Mouse (Mus musculus) stomach, postnatal 0 days (tissue): Measurements from ENCODE around the gene Hrct1. TPM values are rescaled to one million over a fixed set of nuclear protein-coding genes. Genes with fewer than 3 reads are reported as not detected.

Experiments used
- ATAC-seq: fragments of 200-750 bp; cut with Nextera tagmentation; 2 replicates; pipeline ENCODE4 v1.8.0; 2017; ENCODE audit not compliant: low FRiP score, low TSS enrichment
- DNase-seq: peaks from one replicate; pipeline ENCODE4 v3.0.0-alpha.2; 2016; ENCODE audit warnings: low spot score
- H3K27ac ChIP-seq: fragments of 300-500 bp; sonication (generic); replicated peaks from 2 replicates; pipeline ENCODE4 v1.5.1; 2014; ENCODE audit warnings: mild to moderate bottlenecking, control low read depth
- H3K27me3 ChIP-seq: fragments of 300-500 bp; sonication (generic); 2 replicates; pipeline ENCODE4 v1.6.1; 2014; ENCODE audit warnings: low read length; ENCODE audit not compliant: control insufficient read depth, insufficient read depth
- H3K36me3 ChIP-seq: fragments of 300-500 bp; sonication (generic); 2 replicates; pipeline ENCODE4 v1.6.1; 2014; ENCODE audit warnings: low read length, mixed read lengths; ENCODE audit not compliant: control insufficient read depth, insufficient read depth
- H3K4me1 ChIP-seq: fragments of 300-500 bp; sonication (generic); replicated peaks from 2 replicates; pipeline ENCODE4 v1.6.1; 2014; ENCODE audit warnings: antibody characterized with exemption; ENCODE audit not compliant: control insufficient read depth, insufficient read depth
- H3K4me2 ChIP-seq: fragments of 300-500 bp; sonication (generic); replicated peaks from 2 replicates; pipeline ENCODE4 v1.6.1; 2014; ENCODE audit warnings: low read depth, mild to moderate bottlenecking, control low read depth, moderate library complexity
- H3K4me3 ChIP-seq: fragments of 300-500 bp; sonication (generic); 2 replicates; pipeline ENCODE4 v1.5.1; 2014; ENCODE audit warnings: low read depth, low read length, control low read depth
- H3K9ac ChIP-seq: fragments of 300-500 bp; sonication (generic); 2 replicates; pipeline ENCODE4 v1.6.1; 2014; ENCODE audit warnings: mild to moderate bottlenecking, low read length, control low read depth, mixed read lengths
- H3K9me3 ChIP-seq: fragments of 300-500 bp; sonication (generic); 2 replicates; pipeline ENCODE4 v1.6.1; 2016; ENCODE audit warnings: low read length; ENCODE audit not compliant: control insufficient read depth
- CTCF ChIP-seq: IDR thresholded peaks from 2 replicates; pipeline ENCODE4 v1.5.1; 2016; ENCODE audit warnings: antibody characterized with exemption, low read depth, mild to moderate bottlenecking, moderate library complexity
- EP300 ChIP-seq: optimal IDR thresholded peaks from 2 replicates; pipeline ENCODE3; 2016; ENCODE audit warnings: antibody characterized with exemption
- WGBS: fragments of 180-500 bp; shearing (Covaris S2); extraction: QIAGEN DNeasy Blood & Tissue Kit; methylation state at CpG from one replicate; pipeline ENCODE4 v1.1.7; 2014; 5-methylcytosine and 5-hydroxymethylcytosine counted together
- polyA plus RNA-seq: library from polyadenylated mRNA; unstranded; fragments of >200 nt; fragmentation: Nextera tagmentation; extraction: Ambion mirVana; gene quantifications from 2 replicates; pipeline ENCODE4 v1.2.1, GENCODE M21; 2015

Gene Hrct1
- polyA plus RNA-seq, 1 experiment from 2014 or later, result 7.8 TPM

DNA sequence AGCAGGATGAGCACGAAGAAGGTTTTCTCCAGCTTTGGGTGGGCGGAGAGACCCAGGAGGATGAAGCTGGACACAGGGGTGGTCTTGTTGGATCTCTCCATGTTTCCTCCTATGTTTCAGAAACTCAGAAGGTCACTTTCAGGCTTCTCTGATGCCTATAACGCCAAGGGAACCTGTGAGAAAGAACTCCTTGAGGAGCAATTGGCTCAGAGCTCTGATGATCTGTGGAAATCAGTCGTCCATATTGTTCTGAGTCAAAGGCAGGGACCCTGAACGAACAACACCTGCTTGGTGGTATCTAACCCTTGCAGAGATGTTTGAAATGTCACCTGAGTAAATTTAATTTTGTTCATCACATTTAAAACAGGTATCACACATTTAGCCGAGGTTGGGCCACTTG lies 43.9 kb downstream of the Hrct1 start, which contains the start of gene Olfr159:
Gene Olfr159 (minus strand): TSS at position 101 of the 400 bp plus-strand sequence.
- Histone ChIP-seq H3K4me2 (no peak within 1 kb of the TSS), H3K4me1 (no peaks in the 10 kb centered on the region), H3K4me3 (no peak within 1 kb of the TSS), H3K36me3 (no peaks in the 10 kb centered on the region), H3K9me3 (no peaks in the 10 kb centered on the region), H3K27me3 (no peaks in the 10 kb centered on the region), H3K27ac (no peak within 1 kb of the TSS), H3K9ac (no peak within 1 kb of the TSS)
- TF ChIP-seq EP300 (no peak), CTCF (no peak)
- ATAC-seq, result no peak
- whole genome bisulfite sequencing, result 79% methylated on average over 6 of the region's 6 CpGs
- DNase-seq, result no peak

DNA sequence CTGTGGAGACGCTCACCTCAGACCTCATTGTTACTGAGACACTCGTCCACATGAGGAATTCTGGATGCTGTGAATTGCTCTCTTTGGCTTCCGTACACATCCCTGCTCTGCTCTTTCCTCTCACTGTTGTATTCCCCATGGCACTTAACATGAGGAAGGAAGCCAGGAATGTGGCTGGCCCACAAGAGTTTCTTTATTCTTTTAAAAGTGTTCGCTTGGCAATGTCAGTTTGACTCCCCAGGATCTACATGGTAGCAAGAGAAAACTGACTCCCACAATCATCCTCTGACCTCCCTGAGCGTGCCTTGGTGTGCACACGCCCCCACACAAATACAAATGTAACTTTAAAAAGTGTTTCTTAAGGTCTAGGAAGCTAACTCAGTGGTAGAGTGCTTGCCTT lies 44.6 kb downstream of the Hrct1 start:
- H3K4me1 ChIP-seq, result no peaks in the 10 kb centered on the region
- no peaks in the 10 kb centered on the region for H3K9me3 ChIP-seq
- ATAC-seq, result no peak
- DNase-seq, result no peak
- no peak overlapping the region for H3K4me3 ChIP-seq
- H3K27me3 ChIP-seq, result no peaks in the 10 kb centered on the region
- no peak overlapping the region for H3K27ac ChIP-seq
- H3K9ac ChIP-seq, result no peak overlapping the region
- no peak for TF ChIP-seq EP300
- no peak for TF ChIP-seq CTCF
- no peaks in the 10 kb centered on the region for H3K36me3 ChIP-seq
- WGBS, result 43% methylated on average over 6 of the region's 6 CpGs
- no peak overlapping the region for H3K4me2 ChIP-seq

GRCm38 (mm10) chr4:43772304-43772703 lies 45.3 kb downstream of the Hrct1 start:
- Histone ChIP-seq H3K9me3 (no peaks in the 10 kb centered on the region), H3K36me3 (no peaks in the 10 kb centered on the region), H3K4me2 (no peak overlapping the region), H3K27me3 (no peaks in the 10 kb centered on the region), H3K4me1 (no peaks in the 10 kb centered on the region), H3K27ac (no peak overlapping the region), H3K4me3 (no peak overlapping the region), H3K9ac (no peak overlapping the region)
- no peak for TF ChIP-seq CTCF
- TF ChIP-seq EP300, result no peak
- ATAC-seq (no peak), DNase-seq (no peak)
- WGBS, result 39% methylated on average over 2 of the region's 2 CpGs

Other genes with a start within 250 kb of the Hrct1 start
- not detected in 2 replicates for gene Sit1, start 243.5 kb upstream of the Hrct1 start, polyA plus RNA-seq
- gene Ccdc107, start 234.3 kb upstream of the Hrct1 start, polyA plus RNA-seq, result 118 and 120 TPM in 2 replicates
- gene Arhgef39, start 227.5 kb upstream of the Hrct1 start, polyA plus RNA-seq, result 10.7 and 11.8 TPM in 2 replicates
- gene Car9, start 220.2 kb upstream of the Hrct1 start, polyA plus RNA-seq, result 2.6 and 3.1 TPM in 2 replicates
- gene Tpm2, start 203.4 kb upstream of the Hrct1 start, polyA plus RNA-seq, result 2,018 and 2,237 TPM in 2 replicates
- 85.6 and 89.2 TPM in 2 replicates for gene Creb3, start 164.9 kb upstream of the Hrct1 start, polyA plus RNA-seq
- 42.7 and 60.3 TPM in 2 replicates for gene Tln1, start 164.5 kb upstream of the Hrct1 start, polyA plus RNA-seq
- 11.7 and 13.0 TPM in 2 replicates for gene Rgp1, start 148.5 kb upstream of the Hrct1 start, polyA plus RNA-seq
- 25.0 and 26.1 TPM in 2 replicates for gene Gba2, start 148.3 kb upstream of the Hrct1 start, polyA plus RNA-seq
- gene Msmp, start 142.7 kb upstream of the Hrct1 start, polyA plus RNA-seq, result 0.25 and 0.34 TPM in 2 replicates
- 4.8 and 6.7 TPM in 2 replicates for gene Npr2, start 95.3 kb upstream of the Hrct1 start, polyA plus RNA-seq
- 0.23 and 0.38 TPM in 2 replicates for gene Spag8, start 73.6 kb upstream of the Hrct1 start, polyA plus RNA-seq
- gene Hint2, start 70.7 kb upstream of the Hrct1 start, polyA plus RNA-seq, result 150 and 152 TPM in 2 replicates
- 2.0 and 2.4 TPM in 2 replicates for gene Tmem8b, start 58.2 kb upstream of the Hrct1 start, polyA plus RNA-seq
- gene Fam221b, start 58.0 kb upstream of the Hrct1 start, polyA plus RNA-seq, result 3.1 and 3.6 TPM in 2 replicates
- gene Olfr70, start 26.4 kb upstream of the Hrct1 start, polyA plus RNA-seq, result not detected in 2 replicates
- not detected in 2 replicates for gene Olfr71, start 16.9 kb upstream of the Hrct1 start, polyA plus RNA-seq
- 0.27 and 0.30 TPM in 2 replicates for gene Spaar, start 2.8 kb downstream of the Hrct1 start, polyA plus RNA-seq
- not detected in 2 replicates for gene Olfr159, start 43.8 kb downstream of the Hrct1 start, polyA plus RNA-seq
- gene Olfr156, start 96.7 kb downstream of the Hrct1 start, polyA plus RNA-seq, result not detected in 2 replicates
- 0.04 and 0.06 TPM in 2 replicates for gene Olfr157, start 113.0 kb downstream of the Hrct1 start, polyA plus RNA-seq
- 0.02 TPM in 1 of 2 replicates, not detected in the other for gene Olfr155, start 124.4 kb downstream of the Hrct1 start, polyA plus RNA-seq
- gene Reck, start 148.3 kb downstream of the Hrct1 start, polyA plus RNA-seq, result 10.2 and 11.3 TPM in 2 replicates
- gene Glipr2, start 230.2 kb downstream of the Hrct1 start, polyA plus RNA-seq, result 43.4 and 46.4 TPM in 2 replicates